Mouse (Mus musculus) G1E (cell line): Measurements from ENCODE around the gene Gm28043.

Experiments
- CTCF ChIP-seq: IDR thresholded peaks from 2 replicates; pipeline ENCODE4 v1.5.1; 2012; ENCODE audit warnings: low read depth, low read length, inconsistent platforms, mixed read lengths
- GATA1 ChIP-seq: IDR thresholded peaks from 2 replicates; pipeline ENCODE4 v1.6.1; 2012; ENCODE audit warnings: borderline replicate concordance, low read length, inconsistent platforms, mixed read lengths

DNA sequence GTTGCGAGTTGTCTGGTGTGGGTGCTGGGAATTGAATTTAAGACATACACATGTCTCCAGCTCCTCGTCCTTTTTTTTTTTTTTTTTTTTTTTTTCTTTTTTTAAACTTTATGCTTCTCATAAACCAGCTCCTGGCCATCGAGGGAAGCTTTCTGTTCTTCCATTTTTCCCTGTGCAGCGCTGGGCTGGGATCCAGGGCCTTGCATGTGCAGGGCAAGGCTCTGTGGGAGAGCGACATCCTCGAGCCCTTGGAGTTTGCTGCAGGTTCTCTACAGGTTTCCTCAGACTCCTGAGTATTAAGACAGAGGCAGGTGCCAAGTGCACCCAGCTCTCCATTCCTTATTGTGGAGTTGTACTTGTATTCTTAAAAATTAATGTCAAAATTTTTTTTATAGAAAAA lies 47.5 kb downstream of the Gm28043 start:
- no peak for TF ChIP-seq CTCF
- TF ChIP-seq GATA1, result no peak
